Mouse (Mus musculus): Measurements from ENCODE around the gene Ctrc. TPM values are rescaled to one million over a fixed set of nuclear protein-coding genes. Genes with fewer than 3 reads are reported as not detected.

The Ctrc gene
- polyA plus RNA-seq, 1 experiment: 1.4 TPM

- H3K4me1 ChIP-seq (ENCODE audit: control insufficient read depth, insufficient read depth, low read length): peaks cover 11% of the 10 kb centered on the region
- no peaks in the 10 kb centered on the region for H3K27me3 ChIP-seq (ENCODE audit: control insufficient read depth, insufficient read depth, low read length)
- H3K27ac ChIP-seq (ENCODE audit: control insufficient read depth, insufficient read depth, low read depth, low read length): peak overlapping the region; percentile 21; the same call in 1 of the 2 replicates
- no peaks in the 10 kb centered on the region for H3K36me3 ChIP-seq (ENCODE audit: control insufficient read depth, insufficient read depth, low read length)
- no peak overlapping the region for H3K4me3 ChIP-seq (ENCODE audit: control insufficient read depth, low read depth, low read length)
- no peak for TF ChIP-seq POLR2A (IDR thresholded peaks at IDR 0.05; ENCODE audit: control insufficient read depth, low read depth, low read length)
Observed at GRCm38 (mm10) chr4:141861591-141862295, 15.6 kb upstream of the Ctrc start.

GRCm38 (mm10) chr4:141860246-141860841 lies 14.2 kb upstream of the Ctrc start:
- Histone ChIP-seq H3K4me3 (ENCODE audit: control insufficient read depth, low read depth, low read length) (no peak overlapping the region), H3K4me1 (ENCODE audit: control insufficient read depth, insufficient read depth, low read length) (peaks cover 12% of the 10 kb centered on the region), H3K36me3 (ENCODE audit: control insufficient read depth, insufficient read depth, low read length) (no peaks in the 10 kb centered on the region), H3K27ac (ENCODE audit: control insufficient read depth, insufficient read depth, low read depth, low read length) (no peak overlapping the region), H3K27me3 (ENCODE audit: control insufficient read depth, insufficient read depth, low read length) (no peaks in the 10 kb centered on the region)
- TF ChIP-seq POLR2A (IDR thresholded peaks at IDR 0.05; ENCODE audit: control insufficient read depth, low read depth, low read length) (no peak), CTCF (IDR thresholded peaks at IDR 0.05; ENCODE audit: control insufficient read depth, insufficient read depth, insufficient replicate concordance, low read depth, low read length) (no peak)

DNA sequence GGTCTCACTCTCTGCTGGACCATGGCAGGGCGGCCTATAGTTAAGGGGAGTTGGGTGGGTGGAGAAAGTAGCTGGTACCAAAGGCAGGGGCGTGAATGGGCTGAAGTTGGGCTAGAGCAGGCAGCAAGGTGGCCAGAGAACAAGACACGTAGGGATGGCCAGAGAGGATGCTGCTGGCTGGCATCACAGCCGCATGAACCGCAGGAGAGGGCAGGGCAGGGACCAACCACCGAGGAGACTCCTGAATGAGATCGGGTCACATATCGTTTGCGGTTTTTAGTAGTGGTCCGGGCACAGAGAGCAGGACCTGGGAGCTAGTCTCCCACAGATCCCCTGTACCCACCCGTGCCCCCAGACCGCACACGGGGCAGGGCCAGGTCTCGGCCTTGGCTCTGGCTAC lies 13.2 kb upstream of the Ctrc start:
- TF ChIP-seq CTCF (IDR thresholded peaks at IDR 0.05; ENCODE audit: control insufficient read depth, insufficient read depth, insufficient replicate concordance, low read depth, low read length): no peak
- TF ChIP-seq POLR2A (IDR thresholded peaks at IDR 0.05; ENCODE audit: control insufficient read depth, low read depth, low read length): no peak
- peaks cover 13% of the 10 kb centered on the region for H3K4me1 ChIP-seq (ENCODE audit: control insufficient read depth, insufficient read depth, low read length)
- no peaks in the 10 kb centered on the region for H3K27me3 ChIP-seq (ENCODE audit: control insufficient read depth, insufficient read depth, low read length)
- H3K36me3 ChIP-seq (ENCODE audit: control insufficient read depth, insufficient read depth, low read length): no peaks in the 10 kb centered on the region
- no peak overlapping the region for H3K27ac ChIP-seq (ENCODE audit: control insufficient read depth, insufficient read depth, low read depth, low read length)
- no peak overlapping the region for H3K4me3 ChIP-seq (ENCODE audit: control insufficient read depth, low read depth, low read length)

DNA sequence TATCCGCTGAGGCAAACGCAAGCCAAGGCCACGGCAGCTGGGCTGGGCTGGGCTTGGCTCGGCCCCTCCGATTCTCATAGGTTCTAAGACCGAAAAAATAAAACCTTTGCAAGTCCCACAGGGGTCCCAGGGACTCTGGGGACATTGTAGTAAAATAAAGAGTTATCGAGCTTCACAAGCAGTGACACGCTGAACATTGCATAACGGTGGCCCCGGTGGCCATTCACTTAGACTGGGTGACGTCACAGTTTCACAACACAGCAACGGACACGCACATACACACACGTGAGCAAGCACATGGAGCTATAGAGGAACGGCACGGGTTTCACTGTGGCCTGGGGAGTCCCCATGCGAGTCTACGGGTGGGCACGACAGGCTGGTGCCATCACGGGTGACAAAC lies 12.3 kb upstream of the Ctrc start:
- H3K27ac ChIP-seq (ENCODE audit: control insufficient read depth, insufficient read depth, low read depth, low read length): no peak overlapping the region
- peaks cover 13% of the 10 kb centered on the region for H3K4me1 ChIP-seq (ENCODE audit: control insufficient read depth, insufficient read depth, low read length)
- no peak overlapping the region for H3K4me3 ChIP-seq (ENCODE audit: control insufficient read depth, low read depth, low read length)
- H3K27me3 ChIP-seq (ENCODE audit: control insufficient read depth, insufficient read depth, low read length): no peaks in the 10 kb centered on the region
- TF ChIP-seq POLR2A (IDR thresholded peaks at IDR 0.05; ENCODE audit: control insufficient read depth, low read depth, low read length) (no peak), CTCF (IDR thresholded peaks at IDR 0.05; ENCODE audit: control insufficient read depth, insufficient read depth, insufficient replicate concordance, low read depth, low read length) (no peak)
- H3K36me3 ChIP-seq (ENCODE audit: control insufficient read depth, insufficient read depth, low read length): no peaks in the 10 kb centered on the region

- H3K27me3 ChIP-seq (ENCODE audit: control insufficient read depth, insufficient read depth, low read length): no peaks in the 10 kb centered on the region
- H3K27ac ChIP-seq (ENCODE audit: control insufficient read depth, insufficient read depth, low read depth, low read length): no peak overlapping the region
- H3K4me3 ChIP-seq (ENCODE audit: control insufficient read depth, low read depth, low read length): peak overlapping the region; percentile 48
- H3K4me1 ChIP-seq (ENCODE audit: control insufficient read depth, insufficient read depth, low read length): peaks cover 15% of the 10 kb centered on the region
- H3K36me3 ChIP-seq (ENCODE audit: control insufficient read depth, insufficient read depth, low read length): no peaks in the 10 kb centered on the region
- no peak for TF ChIP-seq POLR2A (IDR thresholded peaks at IDR 0.05; ENCODE audit: control insufficient read depth, low read depth, low read length)
- TF ChIP-seq CTCF (IDR thresholded peaks at IDR 0.05; ENCODE audit: control insufficient read depth, insufficient read depth, insufficient replicate concordance, low read depth, low read length): peak; percentile 98
Observed at GRCm38 (mm10) chr4:141857422-141857930, 11.3 kb upstream of the Ctrc start.

- Histone ChIP-seq H3K27me3 (ENCODE audit: control insufficient read depth, insufficient read depth, low read length) (no peaks in the 10 kb centered on the region), H3K27ac (ENCODE audit: control insufficient read depth, insufficient read depth, low read depth, low read length) (no peak overlapping the region), H3K36me3 (ENCODE audit: control insufficient read depth, insufficient read depth, low read length) (no peaks in the 10 kb centered on the region), H3K4me3 (ENCODE audit: control insufficient read depth, low read depth, low read length) (peak overlapping the region; percentile 29; the same call in 1 of the 2 replicates), H3K4me1 (ENCODE audit: control insufficient read depth, insufficient read depth, low read length) (peaks cover 15% of the 10 kb centered on the region)
- TF ChIP-seq POLR2A (IDR thresholded peaks at IDR 0.05; ENCODE audit: control insufficient read depth, low read depth, low read length) (no peak), CTCF (IDR thresholded peaks at IDR 0.05; ENCODE audit: control insufficient read depth, insufficient read depth, insufficient replicate concordance, low read depth, low read length) (peak; percentile 43; the same call in 1 of the 2 replicates)
Observed at GRCm38 (mm10) chr4:141853437-141853836, 7.3 kb upstream of the Ctrc start.

GRCm38 (mm10) chr4:141834536-141835095 lies 11.5 kb downstream of the Ctrc start:
- H3K4me1 ChIP-seq (ENCODE audit: control insufficient read depth, insufficient read depth, low read length): peaks cover 7% of the 10 kb centered on the region
- H3K36me3 ChIP-seq (ENCODE audit: control insufficient read depth, insufficient read depth, low read length): no peaks in the 10 kb centered on the region
- H3K27ac ChIP-seq (ENCODE audit: control insufficient read depth, insufficient read depth, low read depth, low read length): no peak overlapping the region
- TF ChIP-seq CTCF (IDR thresholded peaks at IDR 0.05; ENCODE audit: control insufficient read depth, insufficient read depth, insufficient replicate concordance, low read depth, low read length): no peak
- no peak for TF ChIP-seq POLR2A (IDR thresholded peaks at IDR 0.05; ENCODE audit: control insufficient read depth, low read depth, low read length)
- H3K4me3 ChIP-seq (ENCODE audit: control insufficient read depth, low read depth, low read length): no peak overlapping the region; the same call in 1 of the 2 replicates
- H3K27me3 ChIP-seq (ENCODE audit: control insufficient read depth, insufficient read depth, low read length): no peaks in the 10 kb centered on the region

All from testis, adult 2 months (tissue).